Mouse (Mus musculus) lung, postnatal 0 days (tissue): Measurements from ENCODE around the gene Cpeb3.

ENCODE experiments used
- CTCF ChIP-seq: IDR thresholded peaks from 2 replicates; pipeline ENCODE4 v1.5.1; 2016; ENCODE audit warnings: antibody characterized with exemption, mild to moderate bottlenecking
- EP300 ChIP-seq: IDR thresholded peaks from 2 replicates; pipeline ENCODE4 v1.6.1; 2016; ENCODE audit warnings: antibody characterized with exemption, mild to moderate bottlenecking, control low read depth

DNA sequence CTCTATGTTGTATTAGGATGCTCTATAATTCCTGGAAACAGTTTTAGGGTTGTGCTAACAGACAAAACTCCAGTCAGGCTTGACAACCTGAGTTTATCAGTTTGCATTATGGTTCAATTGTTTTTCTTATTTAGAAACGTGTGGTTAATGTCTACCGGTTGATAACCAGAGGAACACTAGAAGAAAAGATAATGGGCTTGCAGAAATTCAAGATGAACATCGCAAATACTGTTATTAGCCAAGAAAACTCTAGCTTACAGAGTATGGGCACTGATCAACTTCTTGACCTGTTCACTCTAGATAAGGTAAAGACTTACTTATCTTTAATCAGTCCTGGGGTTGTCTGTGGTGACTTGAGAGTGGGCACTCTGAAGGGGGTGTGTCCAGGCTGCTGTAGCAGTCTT, 198.5 kb downstream of the Cpeb3 start:
- TF ChIP-seq CTCF (no peak), EP300 (no peak)
